Mouse (Mus musculus): ENCODE data around the gene Fn3krp. TPM values are rescaled to one million over a fixed set of nuclear protein-coding genes. Genes with fewer than 3 reads are reported as not detected.

The Fn3krp gene
- polyA plus RNA-seq, 1 experiment = 38.1 TPM

DNA sequence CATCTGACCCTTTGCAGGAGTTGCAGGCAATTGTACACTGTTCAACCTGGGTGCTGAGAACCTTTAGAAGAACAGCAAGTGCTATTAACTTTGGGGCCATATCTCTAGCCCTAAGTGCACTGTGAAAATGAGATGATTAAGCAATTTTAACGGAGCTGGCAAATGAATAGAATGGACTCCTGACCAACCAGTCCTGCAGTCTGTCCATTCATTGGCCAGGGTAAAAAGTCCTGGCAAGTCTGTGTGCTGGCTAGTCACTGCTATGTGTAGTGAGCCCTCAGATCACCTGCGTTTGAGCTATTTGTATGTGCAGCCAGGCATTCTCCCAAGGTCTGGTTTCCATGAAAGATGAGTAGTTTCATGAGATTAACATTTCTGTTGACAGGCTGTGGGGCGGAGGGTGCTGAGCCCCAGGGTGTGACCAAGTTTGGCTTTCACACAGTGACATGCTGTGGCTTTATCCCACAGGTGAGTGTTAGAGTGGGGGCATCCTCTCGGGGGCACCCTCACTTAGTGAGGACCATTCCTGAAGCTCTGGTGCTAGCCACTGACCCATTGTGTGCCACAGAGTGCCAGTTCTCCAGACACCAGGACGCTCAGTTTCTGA, 18.6 kb downstream of the Fn3krp start:
- no peak overlapping the region for H3K4me3 ChIP-seq (ENCODE audit: insufficient read depth, low read length)
- TF ChIP-seq POLR2A (IDR thresholded peaks at IDR 0.05; ENCODE audit: extremely low read depth, insufficient read depth, low read length) = no peak
- no peak overlapping the region for H3K27ac ChIP-seq (ENCODE audit: insufficient read depth, low read length)
- peaks cover 5% of the 10 kb centered on the region; the same call in 1 of the 2 replicates for H3K4me1 ChIP-seq (ENCODE audit: control insufficient read depth, insufficient read depth, low read length)

DNA sequence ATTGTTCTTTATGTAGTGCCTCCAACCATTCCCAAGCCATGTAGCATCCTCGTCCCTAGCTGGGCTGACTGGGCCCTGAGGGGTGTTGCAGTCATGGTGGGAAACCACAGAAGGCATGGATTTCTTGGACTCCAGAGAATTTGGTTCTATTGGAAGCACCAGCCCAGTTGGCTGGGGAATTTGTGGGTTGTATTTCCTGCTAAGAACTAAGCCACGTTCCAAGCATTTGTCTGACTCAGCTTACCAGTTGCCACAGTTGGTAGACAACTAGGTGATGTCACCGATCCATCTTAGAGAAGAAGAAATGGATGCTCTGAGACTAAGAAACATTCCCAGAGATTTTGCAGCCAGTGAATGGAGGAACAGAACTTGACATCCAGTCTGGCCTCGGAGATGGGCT, 20.5 kb downstream of the Fn3krp start:
- TF ChIP-seq POLR2A (IDR thresholded peaks at IDR 0.05; ENCODE audit: extremely low read depth, insufficient read depth, low read length) (no peak), CTCF (IDR thresholded peaks at IDR 0.05; ENCODE audit: extremely low read depth, insufficient read depth, low read length) (no peak)
- Histone ChIP-seq H3K4me3 (ENCODE audit: insufficient read depth, low read length) (no peak overlapping the region), H3K4me1 (ENCODE audit: control insufficient read depth, insufficient read depth, low read length) (peaks cover 3% of the 10 kb centered on the region; the same call in 1 of the 2 replicates), H3K27ac (ENCODE audit: insufficient read depth, low read length) (no peak overlapping the region)

DNA sequence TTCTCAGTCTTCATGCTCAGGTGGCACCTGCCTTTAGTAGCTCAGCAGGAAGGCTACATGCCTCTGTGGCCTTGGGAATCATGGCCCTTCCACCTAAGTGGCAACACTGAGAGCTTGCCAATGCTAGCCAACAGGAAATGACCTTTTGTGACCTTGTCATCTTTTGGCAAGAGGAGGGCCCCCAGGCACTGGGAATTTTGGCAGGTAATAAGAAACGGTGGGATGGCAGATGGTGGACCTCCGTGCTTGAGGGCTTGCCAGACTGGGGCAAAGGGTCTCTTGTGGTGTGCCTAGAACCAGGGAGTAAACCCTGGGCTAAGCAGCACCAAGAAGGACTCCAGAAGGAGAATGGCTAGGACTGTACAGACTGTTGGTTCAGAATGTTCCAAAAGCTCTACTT, 20.9 kb downstream of the Fn3krp start:
- Histone ChIP-seq H3K4me1 (ENCODE audit: control insufficient read depth, insufficient read depth, low read length) (peaks cover 3% of the 10 kb centered on the region; the same call in 1 of the 2 replicates), H3K27ac (ENCODE audit: insufficient read depth, low read length) (no peak overlapping the region), H3K4me3 (ENCODE audit: insufficient read depth, low read length) (no peak overlapping the region)
- TF ChIP-seq POLR2A (IDR thresholded peaks at IDR 0.05; ENCODE audit: extremely low read depth, insufficient read depth, low read length) = no peak
- no peak for TF ChIP-seq CTCF (IDR thresholded peaks at IDR 0.05; ENCODE audit: extremely low read depth, insufficient read depth, low read length)

DNA sequence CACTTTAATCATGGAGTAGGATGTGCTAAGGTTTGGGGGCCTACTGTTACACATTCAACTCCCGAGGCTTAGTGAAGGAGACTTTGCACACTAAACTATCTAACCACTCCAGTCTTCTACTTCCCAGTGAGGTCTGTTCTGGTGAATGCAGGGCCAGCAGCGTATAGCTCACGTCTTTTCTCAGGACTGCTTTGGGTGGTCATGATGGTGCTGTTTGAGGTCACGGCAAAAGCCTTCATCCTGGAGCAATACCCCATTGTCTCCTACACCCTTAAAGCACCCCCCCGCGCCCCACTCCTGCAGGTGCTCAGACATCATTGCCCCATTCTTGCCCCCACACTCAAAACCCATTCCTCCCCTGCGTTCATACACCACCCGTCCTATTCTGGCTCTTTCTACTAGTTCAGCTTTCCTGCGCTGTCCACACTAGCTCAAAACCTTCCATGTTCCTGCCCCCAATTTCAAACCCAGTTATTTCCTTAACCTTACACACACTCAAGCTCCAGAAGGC, 30.1 kb downstream of the Fn3krp start:
- no peak overlapping the region for H3K27ac ChIP-seq (ENCODE audit: insufficient read depth, low read length)
- peaks cover 4% of the 10 kb centered on the region for H3K4me1 ChIP-seq (ENCODE audit: control insufficient read depth, insufficient read depth, low read length)
- no peak for TF ChIP-seq CTCF (IDR thresholded peaks at IDR 0.05; ENCODE audit: extremely low read depth, insufficient read depth, low read length)
- no peak for TF ChIP-seq POLR2A (IDR thresholded peaks at IDR 0.05; ENCODE audit: extremely low read depth, insufficient read depth, low read length)
- H3K4me3 ChIP-seq (ENCODE audit: insufficient read depth, low read length) = peak overlapping the region; percentile 89

DNA sequence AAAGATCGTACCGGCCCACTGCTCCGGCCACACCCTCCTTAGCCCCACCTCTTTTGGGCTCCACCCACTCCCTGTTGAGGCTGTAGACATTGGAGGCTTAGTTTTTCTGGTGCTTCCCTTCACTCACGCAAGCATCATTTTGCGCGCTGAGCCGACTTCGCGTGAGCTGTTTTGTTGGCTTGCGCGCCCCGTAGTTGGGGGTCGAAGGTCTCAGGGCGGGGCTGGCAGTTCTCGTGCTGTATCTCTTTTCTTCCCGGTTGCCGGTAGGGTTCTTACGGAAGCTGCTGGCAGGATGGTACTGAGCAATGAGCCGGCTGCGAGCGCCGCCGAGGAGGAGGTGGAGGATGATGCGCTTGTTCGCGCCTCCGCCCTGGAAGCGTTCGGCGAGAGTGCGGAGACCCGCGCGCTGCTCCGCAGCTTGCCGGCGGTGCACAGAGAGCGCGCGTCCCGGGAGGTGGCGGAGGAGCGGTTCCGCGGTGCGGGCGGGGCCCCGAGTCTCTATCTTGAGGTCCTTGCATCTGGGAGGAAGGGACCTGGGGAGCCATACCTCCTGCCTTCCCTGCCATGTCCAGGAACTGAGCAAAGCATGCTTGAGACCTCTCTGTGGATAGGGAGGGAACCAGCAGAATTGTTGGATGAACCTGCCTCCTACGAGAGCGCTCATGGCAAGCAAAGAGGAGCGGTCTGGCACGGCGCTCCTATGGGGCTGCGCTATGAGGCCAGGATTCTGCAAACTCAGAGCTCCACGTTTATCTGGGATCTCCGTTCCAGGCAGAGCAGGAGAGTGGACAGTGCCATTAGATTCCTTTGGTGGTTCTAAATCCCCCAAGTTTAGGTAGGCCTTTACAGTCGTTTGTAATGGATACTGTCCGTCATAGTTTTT, 30.8 kb downstream of the Fn3krp start, which contains the start of gene Tbcd:
Gene Tbcd (plus strand): TSS at position 197 of the 883 bp plus-strand sequence.
- H3K4me3 ChIP-seq (ENCODE audit: insufficient read depth, low read length) = peak within 1 kb of the TSS; percentile 89
- peaks cover 4% of the 10 kb centered on the region for H3K4me1 ChIP-seq (ENCODE audit: control insufficient read depth, insufficient read depth, low read length)
- 0 out of 2 replicates have a peak within 1 kb of the TSS, but pooled peaks have one; percentile 16 for H3K27ac ChIP-seq (ENCODE audit: insufficient read depth, low read length)
- TF ChIP-seq POLR2A (IDR thresholded peaks at IDR 0.05; ENCODE audit: extremely low read depth, insufficient read depth, low read length) (peak; percentile 69; the same call in 1 of the 2 replicates), CTCF (IDR thresholded peaks at IDR 0.05; ENCODE audit: extremely low read depth, insufficient read depth, low read length) (no peak)

DNA sequence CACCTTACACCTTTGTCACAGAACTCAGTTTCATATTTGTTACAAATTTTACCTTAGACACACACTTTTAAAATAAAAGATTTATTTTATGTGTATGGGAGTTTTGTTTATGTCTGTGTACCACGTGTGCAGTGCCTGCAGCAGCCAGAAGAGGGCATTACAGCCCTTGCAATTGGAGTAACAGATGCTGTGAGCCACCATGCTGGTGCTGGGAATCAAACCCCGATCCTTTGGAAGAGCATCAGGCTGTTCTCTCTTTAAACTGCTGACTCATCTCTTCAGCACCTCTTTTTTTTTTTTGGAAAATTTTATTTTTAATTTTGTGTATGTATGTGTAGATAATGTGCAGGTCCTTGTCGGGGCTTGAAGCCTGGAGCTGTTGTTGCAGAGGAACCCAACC, 36.7 kb downstream of the Fn3krp start:
- H3K27ac ChIP-seq (ENCODE audit: insufficient read depth, low read length) = no peak overlapping the region
- H3K4me1 ChIP-seq (ENCODE audit: control insufficient read depth, insufficient read depth, low read length) = peaks cover 4% of the 10 kb centered on the region
- TF ChIP-seq POLR2A (IDR thresholded peaks at IDR 0.05; ENCODE audit: extremely low read depth, insufficient read depth, low read length) (no peak), CTCF (IDR thresholded peaks at IDR 0.05; ENCODE audit: extremely low read depth, insufficient read depth, low read length) (0 out of 2 replicates have a peak, but pooled peaks have one; percentile 2)
- no peak overlapping the region for H3K4me3 ChIP-seq (ENCODE audit: insufficient read depth, low read length)

DNA sequence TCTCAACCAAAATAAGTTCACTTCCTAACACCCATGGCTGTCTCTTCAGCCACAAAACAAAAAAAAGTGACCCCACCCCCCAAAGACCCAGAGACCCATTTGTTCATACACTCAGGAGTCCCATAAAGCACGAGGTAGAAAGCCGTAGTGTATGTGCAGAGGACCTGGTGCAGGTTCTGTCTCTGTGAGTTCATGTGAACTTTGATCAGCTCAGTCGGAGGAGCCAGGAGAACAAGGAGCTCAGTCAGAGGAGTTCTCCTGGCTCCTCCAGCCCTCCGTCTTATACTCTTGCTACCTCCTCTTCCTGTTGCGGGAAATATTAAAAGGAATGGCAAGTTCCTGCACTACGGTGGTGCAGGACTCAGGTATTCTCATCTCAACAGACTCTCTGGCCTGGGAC, 46.2 kb downstream of the Fn3krp start:
- no peak for TF ChIP-seq CTCF (IDR thresholded peaks at IDR 0.05; ENCODE audit: extremely low read depth, insufficient read depth, low read length)
- no peak for TF ChIP-seq POLR2A (IDR thresholded peaks at IDR 0.05; ENCODE audit: extremely low read depth, insufficient read depth, low read length)
- Histone ChIP-seq H3K4me3 (ENCODE audit: insufficient read depth, low read length) (no peak overlapping the region), H3K27ac (ENCODE audit: insufficient read depth, low read length) (no peak overlapping the region), H3K4me1 (ENCODE audit: control insufficient read depth, insufficient read depth, low read length) (no peaks in the 10 kb centered on the region)

DNA sequence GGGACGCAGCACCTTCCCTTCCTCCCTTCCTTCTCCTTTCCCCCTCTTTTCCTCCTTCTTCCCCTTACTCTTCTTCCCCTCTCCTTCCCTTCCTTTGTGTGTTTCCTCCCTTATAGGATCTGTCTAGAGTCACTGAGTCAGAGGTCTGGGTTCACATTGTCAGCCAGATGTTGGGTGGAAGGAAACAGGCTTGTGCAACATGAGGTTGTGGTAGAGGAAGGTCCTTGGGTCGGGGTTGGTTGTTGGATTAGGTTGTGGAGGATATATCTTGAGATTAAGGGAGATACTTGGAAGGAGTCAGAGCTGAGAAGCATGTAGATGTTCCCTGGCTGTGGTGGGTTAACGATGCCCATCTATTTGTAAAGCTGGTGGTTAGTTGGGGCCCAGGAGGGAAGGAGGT, 53.6 kb downstream of the Fn3krp start:
- H3K4me1 ChIP-seq (ENCODE audit: control insufficient read depth, insufficient read depth, low read length) = no peaks in the 10 kb centered on the region

DNA sequence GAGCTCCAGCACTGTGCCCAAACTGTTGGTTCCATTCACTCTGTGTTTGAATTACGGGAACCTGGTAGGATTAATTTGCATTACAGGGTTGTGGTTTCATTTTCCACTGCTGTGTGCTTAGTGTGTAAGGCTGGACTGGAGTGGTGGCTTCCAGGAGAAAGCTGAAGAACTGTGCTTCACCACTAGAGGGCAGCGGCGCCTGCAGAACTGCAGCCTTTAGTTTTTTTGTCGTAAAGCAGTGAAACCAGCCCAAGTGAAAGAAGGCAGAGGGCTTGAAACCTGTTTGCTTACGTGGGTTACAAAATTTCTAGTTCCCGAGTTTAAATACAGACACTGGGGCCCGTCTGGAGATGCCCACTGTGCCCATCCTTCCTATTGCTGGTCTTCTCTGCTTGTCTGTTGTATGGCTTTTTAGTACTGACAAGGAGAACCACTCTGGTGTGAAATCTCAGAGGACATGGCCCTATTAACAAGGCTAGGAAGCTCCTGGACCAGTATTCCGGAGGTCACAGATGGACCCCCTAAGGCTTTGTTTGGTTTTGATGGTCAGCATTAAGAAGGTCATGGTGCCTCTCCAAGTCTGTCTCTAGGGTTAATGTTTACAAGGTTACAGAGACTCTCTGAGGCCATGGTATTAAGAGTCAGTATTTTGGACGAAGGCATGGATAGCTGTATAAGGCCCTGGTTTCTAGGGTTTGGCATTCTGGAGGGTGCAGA, 54.7 kb downstream of the Fn3krp start:
- Histone ChIP-seq H3K4me3 (ENCODE audit: insufficient read depth, low read length) (no peak overlapping the region), H3K4me1 (ENCODE audit: control insufficient read depth, insufficient read depth, low read length) (no peaks in the 10 kb centered on the region), H3K27ac (ENCODE audit: insufficient read depth, low read length) (no peak overlapping the region)
- TF ChIP-seq POLR2A (IDR thresholded peaks at IDR 0.05; ENCODE audit: extremely low read depth, insufficient read depth, low read length) (no peak), CTCF (IDR thresholded peaks at IDR 0.05; ENCODE audit: extremely low read depth, insufficient read depth, low read length) (peak; percentile 88)

More for the DNA sequence above, 53.6 kb downstream of the Fn3krp start:
- Histone ChIP-seq H3K27ac (ENCODE audit: insufficient read depth, low read length) (no peak overlapping the region), H3K4me3 (ENCODE audit: insufficient read depth, low read length) (no peak overlapping the region)
- TF ChIP-seq POLR2A (IDR thresholded peaks at IDR 0.05; ENCODE audit: extremely low read depth, insufficient read depth, low read length) (no peak), CTCF (IDR thresholded peaks at IDR 0.05; ENCODE audit: extremely low read depth, insufficient read depth, low read length) (no peak)

Measured in cortical plate, adult 2 months (tissue).